Mouse (Mus musculus): ENCODE measurements around the gene Pgr. TPM values are rescaled to one million over a fixed set of nuclear protein-coding genes. Genes with fewer than 3 reads are reported as not detected.

Gene Pgr
- under 1 TPM in 1 of 2 experiments, not detected in 1; 0.06 TPM for total RNA-seq (2021)
- long read RNA-seq, experiment 1: 0 reads
- long read RNA-seq, experiment 2: 0 reads

DNA sequence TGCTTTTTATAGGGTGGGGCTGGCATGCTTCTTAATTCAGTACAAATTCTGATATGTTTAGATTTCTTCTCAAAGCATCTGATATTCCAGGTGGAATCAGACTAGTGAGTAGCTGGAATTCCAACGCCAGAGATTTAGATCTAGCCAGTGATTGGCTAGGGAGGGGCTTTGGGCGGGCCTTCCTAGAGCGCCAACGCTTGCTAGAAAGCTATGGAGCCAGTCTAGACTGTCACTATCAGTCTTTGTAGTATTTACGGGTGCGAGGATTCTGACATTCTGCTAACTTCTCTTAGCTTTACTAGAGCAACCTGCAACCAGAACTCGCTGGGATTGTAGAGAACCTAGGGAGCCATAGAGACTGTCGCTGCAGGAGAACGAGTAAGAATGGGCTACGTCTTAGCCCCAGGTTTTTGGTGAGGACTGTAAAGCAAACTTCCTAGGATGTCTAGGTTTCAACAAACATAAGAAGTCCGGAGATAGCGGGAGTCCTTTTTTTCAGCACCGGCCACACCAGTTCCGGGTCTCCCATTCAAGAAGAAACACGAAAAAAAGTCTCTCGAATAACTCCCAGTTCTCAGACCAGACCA, at the start of gene Pgr:
Gene Pgr, plus strand, starts transcription at position 218 of the 587 bp plus-strand sequence.
- Histone ChIP-seq H3K27ac (no peak within 1 kb of the TSS), H3K4me3 (peak within 1 kb of the TSS; percentile 59)
- no peak for DNase-seq
- TF ChIP-seq CTCF (IDR thresholded peaks at IDR 0.05): no peak
- intact Hi-C loops (cut with DNase I): no loop called here

- Histone ChIP-seq H3K4me3 (no peak overlapping the region), H3K27ac (no peak overlapping the region)
- DNase-seq: no peak
- no peak for TF ChIP-seq CTCF (IDR thresholded peaks at IDR 0.05)
- intact Hi-C loops (cut with DNase I): no loop called here
Observed at GRCm38 (mm10) chr9:8857455-8857854, 42.2 kb upstream of the Pgr start.

- no peak for TF ChIP-seq CTCF (IDR thresholded peaks at IDR 0.05)
- intact Hi-C loops (cut with DNase I): no loop called here
- H3K4me3 ChIP-seq: no peak overlapping the region
- no peak overlapping the region for H3K27ac ChIP-seq
- no peak for DNase-seq
Observed at GRCm38 (mm10) chr9:8868511-8868910, 31.1 kb upstream of the Pgr start.

DNA sequence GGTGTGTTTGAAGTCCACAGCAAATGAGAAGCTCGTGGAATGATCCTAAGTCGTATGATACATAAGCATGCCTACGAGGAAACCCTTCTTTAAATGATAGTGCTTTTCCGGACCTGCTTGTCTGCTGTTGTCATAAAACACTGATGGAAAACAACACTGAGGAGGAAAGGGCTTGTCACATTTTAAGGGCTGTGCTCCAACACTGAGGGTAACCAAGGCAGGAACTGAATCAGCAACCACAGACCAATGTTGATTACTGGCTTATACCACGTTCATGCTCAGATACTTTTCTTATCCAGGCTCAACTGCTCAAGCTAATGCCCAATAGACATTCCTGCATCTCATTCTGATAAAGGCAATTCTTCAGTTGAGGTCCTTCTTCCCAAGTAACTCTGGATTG, 4.4 kb upstream of the Pgr start:
- H3K27ac ChIP-seq: no peak overlapping the region
- DNase-seq: no peak
- no peak for TF ChIP-seq CTCF (IDR thresholded peaks at IDR 0.05)
- intact Hi-C loops (cut with DNase I): no loop called here
- no peak overlapping the region for H3K4me3 ChIP-seq

GRCm38 (mm10) chr9:8900203-8901012, 775 bp downstream of the Pgr start:
- intact Hi-C loops (cut with DNase I): no loop called here
- Histone ChIP-seq H3K4me3 (peak overlapping the region; percentile 59), H3K27ac (no peak overlapping the region)
- TF ChIP-seq CTCF (IDR thresholded peaks at IDR 0.05): no peak
- DNase-seq: peak; percentile 19

DNA sequence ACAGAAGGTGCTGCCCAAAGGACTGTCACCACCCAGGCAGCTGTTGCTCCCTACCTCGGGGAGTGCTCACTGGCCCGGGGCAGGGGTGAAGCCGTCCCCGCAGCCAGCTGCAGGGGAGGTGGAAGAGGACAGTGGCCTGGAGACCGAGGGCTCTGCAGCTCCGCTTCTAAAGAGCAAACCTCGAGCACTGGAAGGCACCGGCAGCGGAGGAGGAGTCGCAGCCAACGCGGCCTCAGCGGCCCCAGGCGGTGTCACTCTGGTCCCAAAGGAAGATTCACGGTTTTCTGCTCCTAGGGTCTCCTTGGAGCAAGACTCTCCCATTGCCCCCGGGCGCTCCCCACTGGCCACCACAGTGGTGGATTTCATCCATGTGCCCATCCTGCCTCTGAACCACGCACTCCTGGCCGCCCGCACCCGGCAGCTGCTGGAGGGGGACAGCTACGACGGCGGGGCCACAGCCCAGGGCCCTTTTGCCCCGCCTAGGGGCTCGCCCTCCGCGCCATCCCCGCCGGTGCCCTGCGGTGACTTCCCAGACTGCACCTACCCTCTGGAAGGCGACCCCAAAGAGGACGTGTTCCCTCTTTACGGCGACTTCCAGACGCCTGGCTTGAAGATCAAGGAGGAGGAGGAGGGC, 1.5 kb downstream of the Pgr start:
- intact Hi-C loops (cut with DNase I): no loop called here
- DNase-seq: peak; percentile 20
- no peak overlapping the region for H3K27ac ChIP-seq
- peak overlapping the region; percentile 59 for H3K4me3 ChIP-seq
- no peak for TF ChIP-seq CTCF (IDR thresholded peaks at IDR 0.05)

- peak overlapping the region; percentile 59 for H3K4me3 ChIP-seq
- DNase-seq: peak; percentile 17
- no peak overlapping the region for H3K27ac ChIP-seq
- intact Hi-C loops (cut with DNase I): no loop called here
- TF ChIP-seq CTCF (IDR thresholded peaks at IDR 0.05): no peak
Observed at GRCm38 (mm10) chr9:8901647-8902131, 2.1 kb downstream of the Pgr start.

DNA sequence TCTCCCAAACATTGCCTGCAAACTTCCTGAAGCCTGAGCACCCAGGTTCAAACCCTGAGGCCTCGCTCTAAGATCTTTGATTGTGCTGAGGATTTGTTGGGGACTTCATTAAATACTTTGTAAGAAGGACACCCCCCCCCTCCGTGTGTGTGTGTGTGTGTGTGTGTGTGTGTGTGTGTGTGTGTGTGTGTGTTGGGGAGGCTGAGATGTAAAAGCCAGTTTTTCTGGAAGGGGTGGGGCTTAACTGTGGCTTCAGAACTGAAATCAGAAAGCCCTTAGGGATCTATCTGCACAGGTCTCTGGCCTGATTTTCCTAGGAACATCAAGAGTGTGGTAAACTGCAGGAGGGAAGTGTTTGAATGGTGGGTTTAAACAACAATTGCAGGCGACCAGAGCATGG, 2.6 kb downstream of the Pgr start:
- intact Hi-C loops (cut with DNase I): no loop called here
- no peak overlapping the region for H3K27ac ChIP-seq
- no peak overlapping the region for H3K4me3 ChIP-seq
- TF ChIP-seq CTCF (IDR thresholded peaks at IDR 0.05): no peak
- no peak for DNase-seq

GRCm38 (mm10) chr9:8927561-8927960, 27.9 kb downstream of the Pgr start:
- no peak for DNase-seq
- Histone ChIP-seq H3K4me3 (no peak overlapping the region), H3K27ac (no peak overlapping the region)
- intact Hi-C loops (cut with DNase I): no loop called here
- TF ChIP-seq CTCF (IDR thresholded peaks at IDR 0.05): no peak

GRCm38 (mm10) chr9:8937753-8938152, 38.1 kb downstream of the Pgr start:
- TF ChIP-seq CTCF (IDR thresholded peaks at IDR 0.05): no peak
- DNase-seq: no peak
- intact Hi-C loops (cut with DNase I): no loop called here
- H3K4me3 ChIP-seq: no peak overlapping the region
- H3K27ac ChIP-seq: no peak overlapping the region

DNA sequence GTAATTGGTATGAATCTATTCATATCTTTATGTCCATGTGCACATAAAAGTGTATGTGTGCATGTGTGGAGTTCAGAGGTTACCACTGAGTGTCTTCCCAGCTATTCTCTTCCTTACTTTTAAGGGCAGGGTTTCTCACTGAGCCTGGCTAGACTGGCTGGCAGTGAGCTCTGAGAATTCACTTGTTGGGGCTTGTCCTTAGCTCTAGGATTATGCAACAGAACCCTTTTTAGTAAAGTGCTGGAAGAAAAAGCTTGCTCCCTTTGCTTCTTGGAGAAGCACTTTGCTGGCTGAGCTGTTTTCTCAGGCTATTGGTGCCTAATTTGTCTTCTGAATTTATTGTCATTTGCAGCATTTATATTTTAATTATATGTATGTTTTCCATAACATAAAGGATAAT, 53.7 kb downstream of the Pgr start:
- no peak for TF ChIP-seq CTCF (IDR thresholded peaks at IDR 0.05)
- intact Hi-C loops (cut with DNase I): no loop called here
- DNase-seq: no peak
- H3K27ac ChIP-seq: no peak overlapping the region
- H3K4me3 ChIP-seq: no peak overlapping the region

DNA sequence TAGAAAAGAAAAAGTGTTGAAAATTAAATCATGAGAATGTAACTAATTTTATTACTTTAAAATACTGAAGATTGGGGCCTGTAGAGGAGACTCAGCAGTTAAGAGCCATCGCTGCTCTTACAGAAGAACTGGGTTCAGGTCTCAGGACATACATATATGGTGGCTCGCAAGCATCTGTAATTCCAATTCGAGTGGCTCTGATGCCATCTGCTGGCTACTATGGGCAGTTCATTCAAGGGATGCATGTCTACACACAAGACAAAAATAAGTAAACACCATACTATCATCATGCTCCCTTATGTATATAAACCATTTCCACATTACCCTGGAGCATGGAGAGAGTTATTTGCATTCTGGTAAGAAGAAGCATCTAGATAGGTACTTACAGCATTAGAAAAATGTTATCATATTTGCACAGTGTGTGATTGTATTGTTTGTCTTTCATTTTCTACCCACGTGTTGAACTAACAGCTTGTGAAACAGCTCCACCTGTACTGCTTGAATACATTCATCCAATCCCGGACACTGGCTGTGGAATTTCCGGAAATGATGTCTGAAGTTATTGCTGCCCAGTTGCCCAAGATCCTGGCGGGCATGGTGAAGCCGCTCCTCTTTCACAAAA, 65.0 kb downstream of the Pgr start:
- intact Hi-C loops (cut with DNase I): loop anchor here (10.0 kb wide), 1 partner anchor 260 kb away; no protein-coding TSS in a partner anchor
- DNase-seq: no peak
- TF ChIP-seq CTCF (IDR thresholded peaks at IDR 0.05): peak; percentile 56

More for the DNA sequence above, 65.0 kb downstream of the Pgr start:
- no peak overlapping the region for H3K27ac ChIP-seq
- H3K4me3 ChIP-seq: no peak overlapping the region

All from gastrocnemius, adult 2 months (tissue).